Mouse (Mus musculus): ENCODE data around the gene 6430571L13Rik. TPM values are rescaled to one million over a fixed set of nuclear protein-coding genes. Genes with fewer than 3 reads are reported as not detected.

6430571L13Rik gene
- polyA plus RNA-seq (2017; shearing (Covaris generic)) = 0.56 TPM

DNA sequence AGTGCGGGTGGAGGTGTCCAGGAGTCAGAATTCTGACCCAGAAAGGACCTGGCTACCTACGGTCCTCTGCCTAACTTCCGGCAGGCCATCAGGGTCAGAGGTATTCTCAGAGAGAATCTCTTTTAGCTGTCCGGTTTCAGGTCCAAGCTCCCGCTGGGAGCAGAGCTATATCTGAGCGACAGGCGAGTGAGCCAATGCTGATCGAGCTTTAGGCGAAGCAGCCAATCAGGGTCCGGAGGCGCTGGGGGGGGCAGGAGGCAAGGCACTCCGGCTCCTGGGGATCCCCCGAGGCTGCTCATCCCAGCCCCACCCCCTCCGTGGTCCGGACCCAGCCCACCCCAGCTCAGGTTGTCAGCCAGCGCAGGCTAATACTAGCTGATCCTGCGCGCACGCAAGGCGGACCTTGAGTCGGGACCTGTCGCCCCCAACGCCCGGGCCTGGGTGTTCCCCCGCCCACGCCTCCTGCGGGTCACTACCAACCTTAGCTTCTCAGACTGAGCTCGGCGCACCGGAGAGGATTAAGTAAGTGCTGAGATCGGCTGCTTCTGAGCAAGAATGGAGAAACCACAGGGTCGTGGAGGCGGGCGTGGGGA is at the start of gene 6430571L13Rik:
Gene 6430571L13Rik, plus strand, starts transcription at position 336 of the 593 bp plus-strand sequence.

DNA sequence AAGGTAGTCTGAATTCAATTTTAAA is 44.6 kb upstream of the 6430571L13Rik start, which contains the start of gene Cish:
Gene Cish, plus strand, starts transcription at position 11 of the 25 bp plus-strand sequence.

DNA sequence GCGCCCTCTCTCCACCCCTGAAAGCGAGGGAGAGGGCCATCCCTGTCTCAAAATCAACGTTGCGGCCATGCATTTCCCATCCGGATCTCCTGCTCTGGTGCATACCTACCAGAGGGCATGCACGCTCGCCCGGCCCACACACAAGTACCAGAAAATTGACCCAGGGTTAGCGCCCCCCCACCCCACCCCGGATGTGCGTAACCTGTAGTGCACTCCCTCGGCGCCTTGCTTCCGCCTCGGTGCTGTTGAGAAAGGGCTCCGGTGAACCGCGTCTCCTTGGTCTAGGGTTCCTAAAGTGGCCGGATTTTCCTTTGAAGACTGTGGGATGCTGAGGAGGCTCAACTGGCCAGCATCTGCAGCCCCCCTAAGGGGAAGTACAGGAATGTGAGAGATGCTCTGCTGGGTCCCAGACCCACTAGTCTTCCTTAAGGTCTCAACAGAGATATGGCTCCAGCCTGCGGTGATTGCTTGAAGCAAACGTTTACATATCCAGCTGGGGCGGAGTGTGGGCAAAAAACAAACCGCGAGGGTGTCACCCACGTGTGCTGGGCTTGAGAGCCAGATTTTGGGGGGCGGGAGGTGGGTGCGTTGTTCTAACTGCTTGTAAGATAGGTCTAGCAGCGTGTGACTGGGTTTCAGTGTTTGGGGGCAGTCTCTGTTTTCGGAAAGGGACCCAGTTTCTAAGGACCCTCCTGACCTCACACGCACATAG is 2.1 kb upstream of the 6430571L13Rik start, which contains the start of gene Hemk1:
Gene Hemk1, minus strand, starts transcription at position 179 of the 712 bp plus-strand sequence.

DNA sequence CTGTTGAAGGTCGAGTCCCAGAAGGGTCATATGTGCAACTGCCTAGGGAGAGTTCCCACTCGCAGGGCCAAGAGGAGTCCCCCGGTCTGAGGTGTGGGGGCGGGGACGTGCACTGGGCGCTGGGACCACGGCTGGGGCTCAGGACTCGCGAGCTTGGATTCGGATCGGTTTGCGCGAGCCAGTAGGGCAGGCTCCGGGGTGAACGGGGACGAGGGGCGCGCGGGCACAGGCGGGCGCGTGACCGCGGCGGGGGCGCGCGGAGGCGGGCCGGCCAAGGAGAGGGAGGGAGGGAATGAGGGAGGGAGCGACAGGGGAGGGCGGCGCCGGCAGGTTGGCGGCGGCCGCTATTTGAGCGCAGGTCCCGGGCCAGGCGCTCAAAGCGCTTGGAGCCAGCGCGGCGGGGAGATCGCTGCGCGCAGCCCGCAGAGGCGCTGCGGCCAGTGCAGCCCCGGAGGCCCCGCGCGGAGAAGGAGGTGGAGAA is 59.1 kb downstream of the 6430571L13Rik start, which contains the start of gene Cacna2d2:
Gene Cacna2d2, plus strand, starts transcription at position 122 of the 481 bp plus-strand sequence.

Other genes starting within 250 kb of the 6430571L13Rik start
- gene Dock3, start 108.7 kb upstream of the 6430571L13Rik start, polyA plus RNA-seq (2017; shearing (Covaris generic)) = 0.05 TPM
- 107 TPM for gene Mapkapk3, start 50.7 kb upstream of the 6430571L13Rik start, polyA plus RNA-seq (2017; shearing (Covaris generic))
- 150 TPM for gene Cish, start 44.6 kb upstream of the 6430571L13Rik start, polyA plus RNA-seq (2017; shearing (Covaris generic))
- gene Hemk1, start 2.3 kb upstream of the 6430571L13Rik start, polyA plus RNA-seq (2017; shearing (Covaris generic)) = 10.6 TPM
- gene Cacna2d2, start 59.0 kb downstream of the 6430571L13Rik start, polyA plus RNA-seq (2017; shearing (Covaris generic)) = 0.13 TPM
- 67.0 TPM for gene Tmem115, start 193.3 kb downstream of the 6430571L13Rik start, polyA plus RNA-seq (2017; shearing (Covaris generic))
- 25.0 TPM for gene Cyb561d2, start 201.6 kb downstream of the 6430571L13Rik start, polyA plus RNA-seq (2017; shearing (Covaris generic))
- gene Nprl2, start 201.6 kb downstream of the 6430571L13Rik start, polyA plus RNA-seq (2017; shearing (Covaris generic)) = 57.8 TPM
- gene Zmynd10, start 206.7 kb downstream of the 6430571L13Rik start, polyA plus RNA-seq (2017; shearing (Covaris generic)) = 1.2 TPM
- 112 TPM for gene Rassf1, start 211.0 kb downstream of the 6430571L13Rik start, polyA plus RNA-seq (2017; shearing (Covaris generic))
- 39.9 TPM for gene Tusc2, start 222.7 kb downstream of the 6430571L13Rik start, polyA plus RNA-seq (2017; shearing (Covaris generic))
- 3.0 TPM for gene Hyal2, start 227.3 kb downstream of the 6430571L13Rik start, polyA plus RNA-seq (2017; shearing (Covaris generic))
- gene Hyal1, start 236.3 kb downstream of the 6430571L13Rik start, polyA plus RNA-seq (2017; shearing (Covaris generic)) = 2.7 TPM
- gene Naa80, start 238.3 kb downstream of the 6430571L13Rik start, polyA plus RNA-seq (2017; shearing (Covaris generic)) = 9.8 TPM
- 1.5 TPM for gene Hyal3, start 240.2 kb downstream of the 6430571L13Rik start, polyA plus RNA-seq (2017; shearing (Covaris generic))
- 17.4 TPM for gene Ifrd2, start 247.0 kb downstream of the 6430571L13Rik start, polyA plus RNA-seq (2017; shearing (Covaris generic))